Mouse (Mus musculus) megakaryocyte, embryonic 14.5 days (primary cell): ENCODE measurements around the gene Ddost.

Source experiments
- FLI1 ChIP-seq: IDR thresholded peaks from 2 replicates; pipeline ENCODE4 v1.6.1; 2012; ENCODE audit warnings: low read length, inconsistent platforms, mixed read lengths
- GATA1 ChIP-seq: IDR thresholded peaks from 3 replicates; pipeline ENCODE4 v1.6.1; 2012; ENCODE audit warnings: mixed read lengths, low read length, inconsistent platforms, borderline replicate concordance

GRCm38 (mm10) chr4:138316369-138316768 is 11.8 kb downstream of the Ddost start:
- no peak for TF ChIP-seq GATA1
- TF ChIP-seq FLI1, result no peak
